Comparison of ENCODE assay signal across 28 mouse cellular contexts in genomic region chr6:17898539-17898938, GRCm38 (mm10).
"Had no signal": no experiment of that assay in that cellular context is flagged by ENCODE, and none has a peak within 500 bp of the region (broad histone marks: within the 10 kb centered on the region; RNA-seq: fewer than 3 reads in every experiment).

No protein-coding gene starts in this region.

- H3K4me1 ChIP-seq: limb, embryonic 10.5 days; liver, embryonic 12.5 days; liver, embryonic 13.5 days; liver, embryonic 15.5 days; midbrain, embryonic 12.5 days; midbrain, embryonic 13.5 days; midbrain, embryonic 15.5 days; neural tube, embryonic 12.5 days; neural tube, embryonic 13.5 days had no signal

- H3K9me3 ChIP-seq: limb, embryonic 10.5 days; limb, embryonic 12.5 days; limb, embryonic 13.5 days; limb, embryonic 15.5 days; liver, embryonic 12.5 days; liver, embryonic 13.5 days; liver, embryonic 15.5 days; megakaryocyte, embryonic 14.5 days; midbrain, embryonic 10.5 days; midbrain, embryonic 12.5 days; midbrain, embryonic 13.5 days; midbrain, embryonic 15.5 days; neural tube, embryonic 12.5 days; neural tube, embryonic 13.5 days had no signal

- H3K27me3 ChIP-seq: limb, embryonic 12.5 days; limb, embryonic 13.5 days; limb, embryonic 15.5 days; liver, embryonic 12.5 days; liver, embryonic 13.5 days; liver, embryonic 15.5 days; megakaryocyte, embryonic 14.5 days; midbrain, embryonic 12.5 days; midbrain, embryonic 13.5 days; midbrain, embryonic 15.5 days; neural tube, embryonic 12.5 days; neural tube, embryonic 13.5 days had no signal

- H3K4me2 ChIP-seq: limb, embryonic 12.5 days; limb, embryonic 13.5 days; limb, embryonic 15.5 days; liver, embryonic 11.5 days; liver, embryonic 12.5 days; liver, embryonic 13.5 days; liver, embryonic 15.5 days; midbrain, embryonic 11.5 days; midbrain, embryonic 12.5 days; midbrain, embryonic 13.5 days; midbrain, embryonic 15.5 days; neural tube, embryonic 12.5 days; neural tube, embryonic 13.5 days had no signal

- H3K4me3 ChIP-seq: left cerebral cortex, adult 2 months; limb, embryonic 10.5 days; limb, embryonic 12.5 days; limb, embryonic 13.5 days; limb, embryonic 15.5 days; liver, embryonic 12.5 days; liver, embryonic 13.5 days; liver, embryonic 15.5 days; megakaryocyte, embryonic 14.5 days; midbrain, embryonic 10.5 days; midbrain, embryonic 12.5 days; midbrain, embryonic 13.5 days; midbrain, embryonic 15.5 days; myocyte; neural tube, embryonic 12.5 days; neural tube, embryonic 13.5 days had no signal

- ATAC-seq: liver, embryonic 12.5 days; liver, postnatal 0 days; midbrain, embryonic 13.5 days; midbrain, embryonic 15.5 days; midbrain, embryonic 16.5 days had no signal

- H3K36me3 ChIP-seq: limb, embryonic 10.5 days; limb, embryonic 12.5 days; limb, embryonic 13.5 days; limb, embryonic 15.5 days; liver, embryonic 12.5 days; liver, embryonic 13.5 days; liver, embryonic 15.5 days had no signal

- H3K9ac ChIP-seq: limb, embryonic 12.5 days; limb, embryonic 13.5 days; limb, embryonic 15.5 days; liver, embryonic 12.5 days; liver, embryonic 13.5 days; liver, embryonic 14.5 days; liver, embryonic 15.5 days; liver, postnatal 0 days; midbrain, embryonic 12.5 days; midbrain, embryonic 13.5 days; midbrain, embryonic 15.5 days; neural tube, embryonic 12.5 days; neural tube, embryonic 13.5 days had no signal

- DNase-seq: layer of hippocampus, postnatal 36 days; left cerebral cortex, postnatal 4 days; liver; liver, embryonic 13.5 days; liver, postnatal 0 days; lung, postnatal 36 days; lung, postnatal 4 days; midbrain, embryonic 14.5 days had no signal

- H3K27ac ChIP-seq: left cerebral cortex, adult 2 months; limb, embryonic 10.5 days; limb, embryonic 12.5 days; limb, embryonic 13.5 days; limb, embryonic 15.5 days; liver, embryonic 12.5 days; liver, embryonic 13.5 days; liver, embryonic 14.5 days; liver, embryonic 15.5 days; macrophage; midbrain, embryonic 10.5 days; midbrain, embryonic 12.5 days; midbrain, embryonic 13.5 days; midbrain, embryonic 15.5 days; neural tube, embryonic 12.5 days; neural tube, embryonic 13.5 days had no signal
